Mouse (Mus musculus) neural tube, embryonic 15.5 days (tissue): ENCODE measurements around the gene Fam160a2. TPM values are rescaled to one million over a fixed set of nuclear protein-coding genes. Genes with fewer than 3 reads are reported as not detected.

Experiments
- ATAC-seq: fragments of 200-750 bp; cut with Nextera tagmentation; 2 replicates; pipeline ENCODE4 v1.8.0; 2017; ENCODE audit warnings: mild to moderate bottlenecking, moderate TSS enrichment, moderate library complexity; ENCODE audit not compliant: low FRiP score
- H3K27ac ChIP-seq: fragments of 300-500 bp; sonication (generic); replicated peaks from 2 replicates; pipeline ENCODE4 v1.5.1; 2015; ENCODE audit warnings: mild to moderate bottlenecking, inconsistent platforms
- H3K27me3 ChIP-seq: fragments of 300-500 bp; sonication (generic); replicated peaks from 2 replicates; pipeline ENCODE4 v1.6.1; 2015; ENCODE audit warnings: inconsistent platforms
- H3K36me3 ChIP-seq: fragments of 300-500 bp; sonication (generic); 2 replicates; pipeline ENCODE4 v1.6.1; 2015; ENCODE audit warnings: inconsistent platforms
- H3K4me1 ChIP-seq: fragments of 300-500 bp; sonication (generic); 2 replicates; pipeline ENCODE4 v1.6.1; 2015; ENCODE audit warnings: inconsistent platforms
- H3K4me2 ChIP-seq: fragments of 300-500 bp; sonication (generic); 2 replicates; pipeline ENCODE4 v1.6.1; 2015; ENCODE audit warnings: inconsistent platforms, mild to moderate bottlenecking, moderate library complexity
- H3K4me3 ChIP-seq: fragments of 300-500 bp; sonication (generic); replicated peaks from 2 replicates; pipeline ENCODE4 v1.5.1; 2015; ENCODE audit warnings: mild to moderate bottlenecking, inconsistent platforms
- H3K9ac ChIP-seq: fragments of 300-500 bp; sonication (generic); replicated peaks from 2 replicates; pipeline ENCODE4 v1.6.1; 2015; ENCODE audit warnings: mild to moderate bottlenecking, inconsistent platforms
- H3K9me3 ChIP-seq: fragments of 300-500 bp; sonication (generic); replicated peaks from 2 replicates; pipeline ENCODE4 v1.6.1; 2016; ENCODE audit warnings: inconsistent platforms
- WGBS: fragments of 180-500 bp; shearing (Covaris S2); methylation state at CpG from one replicate; pipeline ENCODE4 v1.1.7; 2015; ENCODE audit warnings: mixed read lengths; 5-methylcytosine and 5-hydroxymethylcytosine counted together
- polyA plus RNA-seq: library from polyadenylated mRNA; unstranded; fragments of >200 nt; fragmentation: Nextera tagmentation; extraction: Ambion mirVana; gene quantifications from 2 replicates; pipeline ENCODE4 v1.2.1, GENCODE M21; 2015

Gene Fam160a2
- 39.0 and 41.9 TPM in 2 replicates for polyA plus RNA-seq

DNA sequence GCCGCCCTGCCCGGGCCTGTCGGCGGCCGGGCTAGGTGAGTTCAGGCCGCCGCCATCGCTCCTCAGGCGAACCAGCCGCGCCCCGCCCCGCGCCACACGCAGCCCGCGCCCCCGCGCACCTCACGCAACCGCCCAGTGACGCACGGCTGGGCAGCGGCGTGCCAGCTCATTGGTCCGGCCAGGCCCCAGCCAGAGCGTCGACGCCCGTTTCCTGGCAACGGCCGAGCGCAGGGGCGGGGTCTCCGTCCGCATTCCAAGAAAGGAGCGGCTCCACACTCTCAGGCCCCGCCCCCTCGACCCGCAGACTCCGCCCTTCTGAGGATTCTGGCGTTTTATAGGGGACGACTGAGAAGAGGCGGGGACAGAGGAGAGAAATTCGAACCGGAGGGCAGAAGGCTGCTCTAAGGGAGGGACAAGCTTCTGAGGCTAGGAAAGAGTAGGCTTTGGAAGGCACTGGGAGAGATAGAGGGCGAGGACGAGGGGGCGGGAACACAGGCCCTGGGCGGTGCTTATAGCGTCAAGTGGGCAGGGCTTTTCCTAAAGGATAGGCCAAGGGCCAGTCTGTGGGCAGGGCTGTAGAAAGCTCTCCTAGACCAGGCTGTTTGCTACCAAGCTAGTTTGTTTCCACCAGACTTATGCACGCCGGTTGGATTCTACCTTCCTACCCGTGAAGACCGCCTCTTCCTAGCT, at the start of gene Fam160a2:
TSS of gene Fam160a2 (minus strand) at position 120 of the 690 bp plus-strand sequence.
- peak within 1 kb of the TSS; percentile 83 for H3K27ac ChIP-seq
- peak within 1 kb of the TSS; percentile 91 for H3K9ac ChIP-seq
- peak within 1 kb of the TSS; percentile 89 for H3K4me3 ChIP-seq
- peak within 1 kb of the TSS; percentile 90 for H3K4me2 ChIP-seq
- no peaks in the 10 kb centered on the region for H3K27me3 ChIP-seq
- ATAC-seq, result peak; percentile 98
- H3K9me3 ChIP-seq, result no peaks in the 10 kb centered on the region
- H3K36me3 ChIP-seq, result peaks cover 3% of the 10 kb centered on the region; the same call in 1 of the 2 replicates
- peaks cover 18% of the 10 kb centered on the region for H3K4me1 ChIP-seq
- WGBS, result under 1% methylated on average over 55 of the region's 55 CpGs

DNA sequence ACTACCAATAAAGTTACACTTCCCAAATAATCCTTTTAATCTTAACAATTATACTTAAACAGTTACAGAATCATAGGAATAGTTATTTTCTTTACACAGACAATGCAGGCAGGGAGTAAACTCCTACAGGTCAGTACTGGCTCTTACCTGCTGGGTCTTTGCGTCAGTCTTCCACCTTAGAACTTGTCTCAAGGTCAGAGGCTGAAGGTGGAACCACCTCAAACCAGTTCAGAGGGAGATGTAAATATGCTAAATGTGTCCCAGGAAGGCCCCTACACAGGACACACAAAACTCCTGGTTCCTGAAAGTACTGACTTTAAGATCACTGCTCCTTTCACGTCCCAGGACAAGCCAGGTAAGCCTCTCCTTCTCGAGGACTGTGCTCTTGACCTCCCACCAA, 45.2 kb upstream of the Fam160a2 start:
- Histone ChIP-seq H3K4me1 (no peaks in the 10 kb centered on the region), H3K9ac (no peak overlapping the region), H3K4me2 (no peak overlapping the region), H3K27me3 (no peaks in the 10 kb centered on the region), H3K4me3 (no peak overlapping the region), H3K36me3 (no peaks in the 10 kb centered on the region), H3K9me3 (no peaks in the 10 kb centered on the region), H3K27ac (no peak overlapping the region)
- WGBS, result 79% methylated on average over 3 of the region's 3 CpGs
- no peak for ATAC-seq

DNA sequence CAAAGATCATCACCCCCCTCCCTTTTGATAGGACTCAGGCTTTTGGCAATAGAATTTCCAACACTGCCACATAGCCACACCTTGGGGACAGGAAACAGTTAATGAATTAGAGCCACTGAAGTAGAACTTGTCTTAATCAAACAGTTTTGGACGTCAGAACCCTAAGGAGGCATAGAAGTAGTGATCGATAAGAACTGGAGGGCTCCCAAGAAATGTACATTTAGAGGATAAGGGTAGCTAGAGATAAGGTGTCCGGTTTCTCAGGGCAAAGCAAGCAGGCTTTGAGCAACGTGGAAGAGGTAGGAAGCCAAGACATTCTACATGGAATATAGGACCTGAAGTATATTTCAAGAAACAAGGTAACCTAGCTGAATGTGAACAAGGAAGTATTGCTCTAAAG, 41.6 kb upstream of the Fam160a2 start:
- 71% methylated on average over 4 of the region's 4 CpGs for WGBS
- H3K9ac ChIP-seq, result no peak overlapping the region
- no peak for ATAC-seq
- no peaks in the 10 kb centered on the region for H3K27me3 ChIP-seq
- H3K4me3 ChIP-seq, result no peak overlapping the region
- no peaks in the 10 kb centered on the region for H3K4me1 ChIP-seq
- no peaks in the 10 kb centered on the region for H3K9me3 ChIP-seq
- no peak overlapping the region for H3K27ac ChIP-seq
- no peak overlapping the region for H3K4me2 ChIP-seq
- no peaks in the 10 kb centered on the region for H3K36me3 ChIP-seq

DNA sequence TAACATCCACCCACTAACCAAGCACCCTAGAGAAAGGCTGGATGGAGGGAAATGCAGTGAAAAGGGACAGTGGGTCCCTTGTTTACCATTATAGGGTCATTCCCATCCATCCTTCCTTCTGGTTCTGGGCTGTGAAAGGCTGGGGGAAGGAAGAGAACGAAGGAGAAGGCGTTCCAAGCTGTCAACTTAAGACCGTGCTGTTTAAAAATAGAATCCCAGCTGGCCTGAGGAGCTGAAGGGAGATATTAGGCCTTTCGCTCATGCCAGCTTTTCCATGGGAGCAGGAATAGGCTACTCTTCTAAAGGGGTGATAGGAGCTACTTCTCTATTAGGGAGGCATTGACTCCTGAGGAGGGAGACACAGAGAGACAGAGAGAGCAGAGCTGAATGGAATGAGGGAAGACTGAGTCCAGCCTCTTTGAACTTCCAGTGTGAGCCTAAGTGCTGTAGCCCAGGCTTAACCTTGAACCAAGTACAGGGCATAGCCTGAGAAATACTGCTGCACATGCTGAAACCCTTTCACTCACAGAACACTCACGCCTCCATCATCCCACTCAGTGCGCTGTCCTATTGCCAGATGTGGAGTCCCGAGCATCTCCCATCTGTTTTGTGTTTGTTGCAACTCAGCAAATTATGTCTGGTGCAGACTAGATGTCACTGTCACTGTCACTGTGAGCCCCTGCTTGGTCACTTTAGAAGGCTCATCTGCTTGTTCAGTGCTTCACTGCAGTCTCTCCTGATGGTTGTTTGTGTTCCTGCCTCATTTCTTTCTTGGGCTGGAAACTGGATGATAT, 38.3 kb upstream of the Fam160a2 start:
- Histone ChIP-seq H3K4me1 (no peaks in the 10 kb centered on the region), H3K27me3 (no peaks in the 10 kb centered on the region), H3K4me2 (no peak overlapping the region), H3K9me3 (no peaks in the 10 kb centered on the region), H3K9ac (no peak overlapping the region), H3K27ac (no peak overlapping the region), H3K4me3 (no peak overlapping the region), H3K36me3 (no peaks in the 10 kb centered on the region)
- no peak for ATAC-seq
- WGBS, result 80% methylated on average over 7 of the region's 7 CpGs

DNA sequence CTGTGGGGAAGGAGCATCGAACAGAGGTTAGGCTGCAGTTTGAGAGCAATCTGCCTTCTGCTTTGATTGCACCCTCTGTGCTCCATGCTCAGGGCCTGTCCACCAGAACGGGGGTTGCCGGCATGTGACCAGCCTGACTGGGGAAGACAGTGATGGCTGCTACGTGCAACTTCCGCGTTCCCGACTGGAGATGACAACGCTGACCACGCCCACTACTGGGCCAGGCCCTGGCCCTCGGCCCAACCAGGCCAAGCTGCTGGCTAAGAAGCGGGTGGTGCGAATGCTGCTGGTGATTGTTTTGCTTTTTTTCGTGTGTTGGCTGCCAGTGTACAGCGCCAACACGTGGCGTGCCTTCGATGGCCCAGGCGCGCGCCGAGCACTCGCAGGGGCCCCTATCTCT, 34.9 kb upstream of the Fam160a2 start:
- Histone ChIP-seq H3K36me3 (no peaks in the 10 kb centered on the region), H3K27ac (no peak overlapping the region), H3K4me3 (no peak overlapping the region), H3K9me3 (no peaks in the 10 kb centered on the region), H3K27me3 (no peaks in the 10 kb centered on the region), H3K4me1 (no peaks in the 10 kb centered on the region), H3K9ac (no peak overlapping the region), H3K4me2 (no peak overlapping the region)
- no peak for ATAC-seq
- WGBS, result 82% methylated on average over 22 of the region's 22 CpGs

DNA sequence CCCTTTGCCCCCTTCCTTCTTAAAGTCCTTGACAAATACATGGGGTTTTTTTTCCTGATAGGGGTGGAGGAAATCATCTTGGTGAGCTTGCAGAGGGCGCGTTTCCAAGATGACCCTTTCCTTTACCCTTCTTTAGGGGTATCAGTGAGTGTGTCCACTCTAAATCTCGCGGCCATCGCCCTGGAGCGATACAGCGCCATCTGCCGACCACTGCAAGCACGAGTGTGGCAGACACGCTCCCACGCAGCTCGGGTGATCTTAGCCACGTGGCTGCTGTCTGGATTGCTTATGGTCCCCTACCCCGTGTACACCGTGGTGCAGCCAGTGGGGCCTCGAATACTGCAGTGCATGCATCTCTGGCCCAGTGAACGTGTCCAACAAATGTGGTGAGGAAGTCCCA, 34.0 kb upstream of the Fam160a2 start:
- H3K9ac ChIP-seq, result no peak overlapping the region
- no peaks in the 10 kb centered on the region for H3K4me1 ChIP-seq
- H3K4me2 ChIP-seq, result no peak overlapping the region
- H3K36me3 ChIP-seq, result no peaks in the 10 kb centered on the region
- H3K9me3 ChIP-seq, result no peaks in the 10 kb centered on the region
- H3K4me3 ChIP-seq, result no peak overlapping the region
- no peaks in the 10 kb centered on the region for H3K27me3 ChIP-seq
- ATAC-seq, result no peak
- H3K27ac ChIP-seq, result no peak overlapping the region
- 85% methylated on average over 17 of the region's 17 CpGs for WGBS

DNA sequence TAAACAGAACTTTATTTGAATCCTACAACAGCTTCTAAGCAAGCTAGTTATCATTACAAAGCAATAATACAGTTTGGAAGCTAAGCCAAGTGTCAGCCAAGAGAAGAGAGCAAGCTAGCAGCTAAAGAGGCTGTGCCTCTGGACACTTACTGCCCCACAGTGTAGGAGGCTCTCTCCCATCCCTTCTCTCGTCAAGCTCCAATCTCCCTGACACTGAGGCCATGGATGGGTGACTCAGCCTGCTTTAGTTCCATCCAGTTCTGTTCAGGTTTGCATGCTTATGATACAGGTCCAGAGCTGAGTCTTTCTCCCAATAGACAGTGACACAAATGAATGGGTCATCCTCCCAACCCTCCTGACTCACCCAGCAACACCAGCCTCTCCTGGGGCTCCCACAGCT, 32.2 kb upstream of the Fam160a2 start:
- no peak overlapping the region for H3K27ac ChIP-seq
- WGBS, result 55% methylated on average over 1 of the region's 1 CpGs
- no peaks in the 10 kb centered on the region for H3K9me3 ChIP-seq
- H3K4me3 ChIP-seq, result no peak overlapping the region
- no peaks in the 10 kb centered on the region for H3K27me3 ChIP-seq
- no peaks in the 10 kb centered on the region for H3K4me1 ChIP-seq
- no peak overlapping the region for H3K9ac ChIP-seq
- no peak overlapping the region for H3K4me2 ChIP-seq
- no peaks in the 10 kb centered on the region for H3K36me3 ChIP-seq
- no peak for ATAC-seq

DNA sequence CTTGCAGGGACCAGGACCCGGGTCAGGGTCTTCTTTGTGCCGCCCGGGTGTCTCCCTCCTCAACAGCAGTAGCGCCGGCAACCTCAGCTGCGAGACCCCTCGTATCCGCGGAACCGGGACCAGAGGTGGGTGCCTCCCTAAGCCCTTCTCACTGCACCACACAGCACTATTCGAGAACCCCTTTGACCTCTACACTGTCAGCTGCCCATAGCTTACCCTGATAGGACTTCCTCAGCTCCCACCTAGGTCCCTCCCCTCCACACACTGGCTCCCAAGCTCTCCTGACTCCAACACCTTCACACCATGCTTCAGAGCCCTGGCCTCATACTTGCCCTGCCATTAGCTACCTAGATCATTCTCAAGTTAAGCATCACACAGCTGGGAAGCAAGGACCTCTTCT, 26.2 kb upstream of the Fam160a2 start:
- ATAC-seq, result peak; percentile 67
- WGBS, result 8% methylated on average over 11 of the region's 11 CpGs
- peaks cover 18% of the 10 kb centered on the region for H3K27me3 ChIP-seq
- peaks cover 14% of the 10 kb centered on the region for H3K4me1 ChIP-seq
- H3K4me2 ChIP-seq, result peak overlapping the region; percentile 89
- no peaks in the 10 kb centered on the region for H3K36me3 ChIP-seq
- H3K9ac ChIP-seq, result peak overlapping the region; percentile 54
- H3K4me3 ChIP-seq, result peak overlapping the region; percentile 54
- no peaks in the 10 kb centered on the region for H3K9me3 ChIP-seq
- H3K27ac ChIP-seq, result no peak overlapping the region

DNA sequence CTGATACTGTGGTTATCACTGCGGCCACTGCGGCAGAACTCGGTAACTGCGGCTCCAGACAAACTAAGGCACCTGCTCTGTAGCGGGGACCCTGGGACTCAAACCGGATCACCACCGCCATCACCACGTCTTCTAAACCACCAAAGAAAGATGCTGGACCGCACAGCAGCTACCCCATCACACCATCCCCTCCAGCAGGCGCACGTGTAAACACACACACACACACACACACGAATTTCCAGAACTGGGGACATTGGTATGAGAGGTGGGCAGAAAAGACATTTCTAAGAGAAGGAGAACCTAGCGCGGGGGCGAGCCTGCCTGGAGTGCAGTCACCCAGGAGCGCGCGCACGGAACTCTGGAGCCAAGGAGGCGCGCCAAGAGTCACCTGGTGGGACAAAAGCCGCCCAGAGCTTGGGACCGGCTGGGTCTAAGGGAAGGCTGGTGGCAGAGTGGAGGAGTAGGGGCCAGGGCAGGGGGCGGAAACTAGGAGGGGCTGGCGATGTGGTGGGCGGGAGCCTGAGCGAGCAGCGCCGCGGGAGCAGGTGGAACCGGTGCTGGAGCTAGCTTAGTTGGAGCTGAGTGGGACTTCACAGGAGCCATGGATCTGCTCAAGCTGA, 25.7 kb upstream of the Fam160a2 start, which contains the start of gene Cckbr:
TSS of gene Cckbr (plus strand) at position 308 of the 620 bp plus-strand sequence.
- no peaks in the 10 kb centered on the region for H3K9me3 ChIP-seq
- H3K36me3 ChIP-seq, result no peaks in the 10 kb centered on the region
- WGBS, result under 1% methylated on average over 27 of the region's 31 CpGs
- no peak within 1 kb of the TSS for H3K27ac ChIP-seq
- H3K4me1 ChIP-seq, result peaks cover 14% of the 10 kb centered on the region
- H3K9ac ChIP-seq, result peak within 1 kb of the TSS; percentile 54
- peak; percentile 90 for ATAC-seq
- peak within 1 kb of the TSS; percentile 54 for H3K4me3 ChIP-seq
- peaks cover 18% of the 10 kb centered on the region for H3K27me3 ChIP-seq
- peak within 1 kb of the TSS; percentile 89 for H3K4me2 ChIP-seq

DNA sequence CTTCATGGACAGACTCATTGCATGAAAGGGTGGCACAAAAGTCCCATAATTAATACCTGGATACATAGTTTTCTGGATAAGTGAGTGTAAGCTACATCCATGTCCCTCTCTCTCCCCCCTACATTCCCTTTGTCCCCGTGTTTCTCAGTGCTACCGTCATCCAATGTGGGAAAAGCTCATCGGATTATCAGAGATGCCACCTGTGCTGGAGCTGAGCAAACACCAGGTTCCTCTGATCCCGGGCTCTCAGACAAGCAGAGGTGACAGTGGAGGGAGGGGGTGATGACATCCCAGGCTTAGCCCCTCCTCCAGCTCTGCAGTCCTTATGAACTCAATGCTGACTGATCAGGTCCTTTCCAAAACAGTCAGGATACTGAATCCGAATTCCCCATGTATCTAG, 24.5 kb upstream of the Fam160a2 start:
- no peak overlapping the region for H3K27ac ChIP-seq

DNA sequence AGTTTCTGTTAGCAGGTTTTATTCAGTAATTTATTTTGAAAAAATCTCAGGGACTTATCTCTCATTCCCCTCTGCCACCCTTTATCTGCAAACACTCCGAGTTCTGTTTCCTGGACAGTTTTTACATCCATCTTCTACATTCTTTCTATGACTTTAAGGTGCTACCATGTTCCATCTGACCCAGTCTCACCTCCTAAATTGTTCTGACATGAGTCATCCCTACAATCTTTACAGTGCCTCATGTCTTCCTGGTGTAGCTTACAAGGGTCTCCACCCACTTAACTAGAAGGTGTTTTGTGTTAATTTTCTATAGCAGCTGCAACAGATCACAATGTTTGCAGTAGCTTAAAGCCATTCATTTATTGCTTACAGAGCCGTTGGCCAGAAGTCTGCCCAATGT, 21.0 kb upstream of the Fam160a2 start:
- H3K27ac ChIP-seq, result no peak overlapping the region
- peaks cover 8% of the 10 kb centered on the region; the same call in 1 of the 2 replicates for H3K27me3 ChIP-seq
- WGBS, result 58% methylated on average over 2 of the region's 2 CpGs
- H3K4me3 ChIP-seq, result no peak overlapping the region
- H3K36me3 ChIP-seq, result no peaks in the 10 kb centered on the region
- H3K4me1 ChIP-seq, result peaks cover 10% of the 10 kb centered on the region
- no peak overlapping the region for H3K9ac ChIP-seq
- no peaks in the 10 kb centered on the region for H3K9me3 ChIP-seq
- H3K4me2 ChIP-seq, result no peak overlapping the region
- no peak for ATAC-seq

More for the DNA sequence above, 24.5 kb upstream of the Fam160a2 start:
- Histone ChIP-seq H3K4me1 (peaks cover 14% of the 10 kb centered on the region), H3K36me3 (no peaks in the 10 kb centered on the region), H3K27me3 (peaks cover 18% of the 10 kb centered on the region), H3K9ac (no peak overlapping the region), H3K4me3 (no peak overlapping the region), H3K4me2 (no peak overlapping the region), H3K9me3 (no peaks in the 10 kb centered on the region)
- ATAC-seq, result no peak
- 37% methylated on average over 5 of the region's 5 CpGs for WGBS
